Mouse (Mus musculus): ENCODE measurements around the gene Fbln2.

DNA sequence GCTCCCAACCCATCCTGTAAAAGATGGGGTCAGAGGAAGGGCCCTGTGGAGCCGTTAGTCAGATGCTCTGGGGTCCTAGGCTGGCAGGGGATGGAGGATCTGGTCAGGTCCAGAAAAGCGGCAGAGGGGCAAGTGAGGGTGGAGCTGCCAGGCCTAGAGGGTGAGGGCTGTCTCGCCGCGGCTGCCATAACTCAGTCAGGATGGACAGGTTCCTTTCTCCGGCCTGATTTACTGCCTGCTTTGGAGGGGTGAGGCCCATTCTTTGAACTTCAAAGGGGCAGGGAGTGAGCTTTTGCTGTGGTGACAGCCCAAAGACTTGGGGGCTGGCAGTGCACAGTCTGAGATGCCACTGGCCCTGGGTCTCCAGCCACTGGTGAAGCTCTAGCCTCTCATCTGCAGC is 86.6 kb downstream of the Fbln2 start:
- TF ChIP-seq POLR2A (IDR thresholded peaks at IDR 0.05; ENCODE audit: control insufficient read depth, extremely low read depth, insufficient read depth, low read length, poor library complexity) = no peak
- TF ChIP-seq CTCF (IDR thresholded peaks at IDR 0.05; ENCODE audit: borderline replicate concordance, control insufficient read depth, extremely low read depth, insufficient read depth, low read length, poor library complexity) = no peak

Data from thymus, adult 2 months (tissue).